Mouse (Mus musculus) frontal cortex, postnatal 14 days (tissue): Measurements from ENCODE around the gene Thrsp.

ENCODE experiments used
- DNase-seq, 2 experiments: peaks; one replicate each; pipeline ENCODE4 v3.0.0; 2022; ENCODE audit warnings: low spot score in 2 of 2

The Thrsp gene

DNA sequence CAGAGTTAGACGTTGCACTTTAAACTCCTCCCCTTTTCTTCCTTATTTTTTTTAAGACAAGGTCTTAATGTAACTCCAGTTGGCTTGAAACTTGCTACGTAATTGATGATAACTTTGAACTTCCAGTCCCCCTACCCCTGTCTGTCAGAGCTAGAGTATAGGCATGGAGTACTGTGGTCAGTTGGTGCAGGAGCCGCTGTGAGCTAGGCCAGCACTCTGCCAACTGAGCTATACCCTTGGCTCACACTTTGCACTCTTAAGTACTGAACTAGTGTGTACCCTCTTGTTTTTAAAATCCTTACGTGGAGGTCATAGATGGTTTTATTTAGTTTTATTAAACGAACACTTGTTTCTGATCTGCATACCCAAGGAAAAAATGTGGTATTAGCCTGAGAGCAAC lies 38.2 kb downstream of the Thrsp start:
- no peak for DNase-seq

DNA sequence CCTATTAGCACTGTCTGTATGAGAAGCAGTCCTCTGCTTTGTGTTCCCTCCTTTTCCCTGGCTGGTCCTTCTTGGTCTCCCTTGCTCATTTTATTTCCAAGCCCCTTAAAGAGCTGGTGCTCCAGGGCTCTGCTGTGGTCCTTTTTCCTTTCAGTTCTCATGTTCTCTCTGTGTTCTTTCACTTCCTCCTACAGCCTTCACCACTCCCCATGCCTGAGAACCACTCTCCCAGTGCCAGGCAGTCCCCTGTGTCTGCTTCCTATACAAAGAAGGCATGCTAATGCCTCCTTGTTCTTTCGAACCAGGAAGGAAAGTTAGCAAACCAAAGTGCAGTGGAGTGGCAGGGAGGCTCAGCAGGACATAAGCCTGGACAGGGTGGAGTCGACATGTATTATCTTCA lies 41.6 kb downstream of the Thrsp start:
- DNase-seq, result no peak

DNA sequence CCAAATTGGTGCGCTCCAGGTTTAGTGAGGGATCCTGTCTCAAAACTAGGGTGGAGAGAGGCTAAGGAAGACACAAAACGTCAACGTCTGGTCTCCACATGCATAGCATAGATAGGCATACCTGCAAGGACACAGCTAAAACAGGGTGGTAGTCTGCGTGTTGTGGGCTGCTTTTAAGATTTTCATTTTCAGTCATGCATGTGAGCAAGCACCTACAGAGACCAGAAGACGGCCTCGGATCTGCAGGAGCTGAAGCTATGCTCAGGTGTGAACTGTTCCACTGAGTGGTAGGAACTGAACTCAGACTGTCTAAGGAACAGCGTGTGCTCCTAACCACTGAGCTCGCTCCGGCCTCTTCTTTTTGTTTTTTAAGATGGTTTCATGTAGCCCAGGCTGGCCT lies 42.4 kb downstream of the Thrsp start:
- DNase-seq, result no peak

DNA sequence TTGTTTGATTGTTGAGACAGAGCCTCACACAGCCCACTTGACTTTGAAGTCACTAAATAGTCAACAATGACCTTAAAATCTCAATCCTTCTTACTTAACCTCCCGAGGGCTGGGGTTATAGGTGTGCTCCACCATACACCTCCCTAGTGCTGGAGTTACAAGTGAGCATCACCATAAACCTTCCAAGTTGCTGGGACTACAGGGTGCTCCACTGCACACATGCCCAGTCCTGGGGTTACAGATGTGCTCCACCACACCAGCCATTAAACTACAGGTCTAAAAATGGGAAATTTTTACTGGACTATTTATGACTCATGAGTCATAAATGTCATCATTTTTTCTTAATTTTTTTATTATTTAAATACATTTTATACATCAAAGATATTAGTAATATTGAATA lies 51.6 kb downstream of the Thrsp start:
- DNase-seq, result no peak
